Mouse (Mus musculus) adrenal gland, postnatal 4 days (tissue): Measurements from ENCODE around the gene Arl2. TPM values are rescaled to one million over a fixed set of nuclear protein-coding genes. Genes with fewer than 3 reads are reported as not detected.
"Not testable (repeated sequence)": the region's sequence is repeated elsewhere in the genome, so short reads cannot be mapped to it uniquely, and the experiment has no call there.

Experiments
- DNase-seq, 2 experiments: peaks; one replicate each; pipeline ENCODE4 v3.0.0; 2021 to 2022; ENCODE audit warnings: low spot score in 2 of 2, mixed read lengths in 2 of 2
- long read RNA-seq, 2 experiments: library from polyadenylated mRNA; stranded (forward); transcript quantifications; one replicate each; pipeline ENCODE4 v2.0.0; 2021
- total RNA-seq, 2 experiments: library from RNA; stranded (reverse); gene quantifications; 2 replicates each; pipeline ENCODE4 v1.2.3; 2021

Gene Arl2
- total RNA-seq = 10 to 100 TPM; 64.2 to 65.1 TPM
- long read RNA-seq, experiment 1, transcript Arl2-201 (5 exons, 1,286 nt) = major isoform, 73 of 84 reads
- long read RNA-seq, experiment 1, partial matches to known transcripts = 7 of 84 reads
- long read RNA-seq, experiment 1, other reads (novel, unspliced or antisense) = 3 of 84 reads
- long read RNA-seq, experiment 2, transcript Arl2-201 (5 exons, 1,286 nt) = major isoform, 89 of 102 reads
- long read RNA-seq, experiment 2, partial matches to known transcripts = 10 of 102 reads
- long read RNA-seq, experiment 2, other reads (novel, unspliced or antisense) = 1 of 102 reads

DNA sequence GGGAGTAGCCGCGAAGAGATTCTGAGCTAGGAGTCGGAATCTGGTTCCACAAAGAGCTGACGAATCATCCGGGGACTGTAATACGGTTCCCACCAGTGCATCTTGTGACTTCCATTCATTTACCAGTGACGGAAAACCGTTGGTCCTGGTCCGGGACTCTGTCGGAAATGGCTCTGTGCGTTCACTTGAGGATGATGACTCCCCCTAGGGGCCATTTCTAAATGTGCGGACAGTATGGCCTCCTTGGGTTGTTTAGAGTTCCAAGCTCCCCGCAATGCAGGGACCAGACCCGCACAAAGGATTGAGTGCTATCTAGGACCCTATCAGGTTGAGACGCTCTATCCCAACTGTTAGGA, at the start of gene Arl2:
TSS of gene Arl2 (minus strand) at position 155 of the 356 bp plus-strand sequence.
- DNase-seq = peak; percentile 52 to 59

DNA sequence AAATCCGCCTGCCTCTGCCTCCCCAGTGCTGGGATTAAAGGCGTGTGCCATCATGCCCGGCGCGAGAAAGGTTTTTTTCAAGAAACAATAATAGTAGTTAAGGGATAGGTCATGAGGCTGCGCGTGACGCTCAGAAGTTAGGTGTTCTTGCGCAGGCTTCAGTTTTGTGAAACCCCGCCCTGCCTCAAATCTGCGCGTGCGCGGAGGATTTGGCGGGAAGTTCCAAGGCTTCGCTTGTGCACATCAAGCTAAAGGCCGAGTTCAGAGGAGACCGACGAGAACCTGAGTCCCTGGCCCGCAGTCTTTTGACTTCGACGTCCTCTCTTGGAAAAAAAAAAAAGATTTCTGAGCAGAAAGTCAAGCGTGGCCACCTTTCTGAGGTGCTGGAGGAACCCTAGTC, 42.8 kb upstream of the Arl2 start, which contains the start of gene Majin:
TSS of gene Majin (plus strand) at position 258 of the 400 bp plus-strand sequence.
- DNase-seq = no peak

DNA sequence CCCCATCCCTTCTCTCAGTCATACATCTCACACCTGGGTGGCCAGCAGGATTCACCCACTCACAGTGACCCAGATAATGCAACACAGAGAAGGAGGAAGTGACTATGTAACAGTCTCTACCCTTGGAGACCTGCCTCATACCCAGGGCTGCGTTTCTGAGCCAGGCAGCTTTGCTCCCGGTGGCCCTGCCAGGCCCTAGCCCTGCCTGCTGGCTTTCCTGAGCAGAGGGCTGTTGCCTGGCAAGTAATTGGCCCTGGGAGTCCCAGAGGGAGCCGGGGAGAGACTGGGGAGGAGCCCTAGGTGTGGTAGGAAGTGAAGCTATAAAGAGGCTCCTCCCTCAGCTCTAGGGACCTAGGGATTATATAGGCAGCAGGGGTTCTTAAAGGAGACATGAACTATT, 41.2 kb upstream of the Arl2 start:
- DNase-seq = no peak

DNA sequence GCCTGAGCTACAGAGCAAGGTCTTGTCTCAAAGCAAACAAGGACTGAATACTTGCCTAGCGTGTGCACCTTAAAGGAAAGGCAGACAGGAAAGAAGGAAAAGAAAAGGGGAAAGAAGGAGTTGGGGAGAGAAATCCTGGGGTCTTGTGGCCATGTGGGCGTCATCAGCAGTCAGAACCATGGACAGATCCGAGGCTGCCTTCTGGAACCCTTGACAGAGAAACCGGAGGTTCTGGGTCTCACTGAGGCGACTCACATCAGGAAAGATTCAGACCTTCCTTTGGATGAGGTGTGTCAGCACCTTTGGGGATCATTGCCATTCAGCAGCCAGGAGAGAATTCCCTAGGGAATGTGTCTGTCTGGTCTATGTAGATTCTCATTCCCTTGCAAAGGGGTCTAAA, 40.3 kb upstream of the Arl2 start:
- no peak for DNase-seq

DNA sequence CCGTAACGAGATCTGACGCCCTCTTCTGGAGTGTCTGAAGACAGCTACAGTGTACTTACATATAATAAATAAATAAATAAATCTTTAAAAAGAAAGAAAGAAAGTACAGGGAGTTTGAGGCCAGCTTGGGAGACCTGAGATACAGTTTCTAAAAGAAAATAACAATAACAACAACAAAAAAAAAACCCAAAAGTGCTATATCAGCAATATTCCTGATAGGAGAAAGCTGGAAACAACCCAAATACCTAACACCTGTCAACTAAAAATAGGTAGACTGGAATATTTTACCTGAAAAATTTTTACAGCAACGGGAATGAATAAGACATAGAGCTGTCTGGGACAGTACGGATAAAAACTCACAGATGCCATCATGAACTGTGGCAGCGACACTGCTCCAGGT, 37.4 kb upstream of the Arl2 start:
- DNase-seq = no peak

DNA sequence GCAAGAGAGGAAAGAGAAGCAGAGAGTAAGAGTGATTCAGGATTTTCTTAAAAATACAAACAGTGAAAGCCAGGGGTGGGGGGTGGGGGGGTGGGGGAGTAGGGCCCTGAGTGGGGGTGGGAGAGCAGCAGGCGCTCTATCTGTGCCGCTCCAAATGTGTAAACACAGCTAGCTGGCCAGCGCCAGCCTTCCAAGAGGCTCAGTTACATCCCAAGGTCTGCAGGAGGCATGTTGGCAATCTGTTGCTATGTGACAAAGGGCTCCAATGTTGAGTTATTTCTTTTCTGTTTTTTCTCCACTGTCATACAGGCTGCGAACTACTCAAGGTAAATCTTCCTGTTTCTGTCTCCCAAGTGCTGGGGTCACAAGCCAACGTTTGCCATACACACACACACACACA, 33.4 kb upstream of the Arl2 start:
- no peak for DNase-seq

DNA sequence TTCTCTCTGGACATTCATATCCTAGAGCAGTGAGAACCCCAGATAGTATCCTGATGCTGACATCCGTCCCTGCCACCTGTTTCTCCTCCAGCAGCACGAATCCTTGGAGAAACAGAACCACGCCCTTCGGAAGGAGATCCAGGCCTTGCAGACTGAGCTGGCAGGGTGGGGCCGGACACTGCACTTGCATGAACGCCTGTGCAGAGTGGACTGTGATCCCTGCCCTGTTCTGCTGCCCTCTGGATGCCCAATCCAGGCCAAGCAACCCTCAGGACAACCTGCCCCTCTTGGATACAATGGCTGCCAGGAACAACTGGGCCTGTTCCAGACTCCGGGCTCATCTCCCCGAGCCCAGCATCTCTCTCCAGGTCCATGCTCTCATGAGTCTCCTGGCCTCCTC, 29.9 kb upstream of the Arl2 start:
- no peak for DNase-seq

DNA sequence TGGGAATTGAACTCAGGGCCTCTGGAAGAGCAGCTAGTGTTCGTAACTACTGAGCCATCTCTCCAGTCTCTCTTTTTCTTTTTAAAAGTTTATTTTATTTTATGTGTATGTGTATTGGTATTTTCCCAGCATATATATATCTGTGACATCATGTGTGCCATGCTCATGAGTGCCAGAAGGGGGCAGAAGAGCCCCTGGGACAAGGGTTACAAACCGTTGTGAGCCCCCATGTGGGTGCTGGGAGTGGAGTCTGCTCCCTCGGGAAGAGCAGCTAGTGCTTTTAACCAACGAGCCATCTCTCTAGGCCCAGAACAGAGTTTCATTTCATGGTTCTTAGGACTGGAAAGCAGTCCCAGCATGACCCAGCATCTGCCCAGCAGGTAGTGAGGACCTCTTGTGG, 25.4 kb upstream of the Arl2 start:
- DNase-seq = no peak

DNA sequence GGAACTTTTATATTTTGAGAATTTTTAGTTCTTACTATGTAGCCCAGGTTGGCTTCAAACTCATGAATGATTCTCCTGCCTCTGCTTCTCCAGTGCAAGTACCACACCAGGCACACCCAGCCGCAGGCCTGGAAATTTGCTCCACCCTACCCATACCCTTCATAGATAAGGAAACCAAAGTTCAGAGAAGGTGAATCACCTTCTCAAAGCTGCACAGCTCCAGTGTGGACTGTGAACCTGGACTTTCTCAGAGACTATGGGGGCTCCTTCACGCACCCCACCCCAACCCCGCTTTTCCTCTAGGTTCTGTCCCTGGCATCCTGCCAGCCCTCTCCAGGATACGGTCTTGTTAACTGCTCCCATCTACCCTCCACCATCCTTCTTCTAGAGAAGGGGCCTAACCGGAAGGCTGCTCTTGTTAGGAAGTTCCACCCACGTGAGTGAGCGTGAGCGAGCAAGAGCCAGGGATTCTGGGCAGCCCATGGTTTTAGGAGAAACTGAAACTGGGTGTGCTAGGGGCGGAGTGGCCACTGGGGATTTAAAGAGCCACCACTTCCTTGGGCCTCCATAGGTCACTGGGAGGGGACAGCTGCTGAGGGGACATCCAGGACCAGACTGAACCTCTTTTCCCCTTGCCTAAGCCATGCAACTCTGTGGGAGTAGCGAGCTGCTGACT, 22.7 kb upstream of the Arl2 start:
- no peak for DNase-seq

DNA sequence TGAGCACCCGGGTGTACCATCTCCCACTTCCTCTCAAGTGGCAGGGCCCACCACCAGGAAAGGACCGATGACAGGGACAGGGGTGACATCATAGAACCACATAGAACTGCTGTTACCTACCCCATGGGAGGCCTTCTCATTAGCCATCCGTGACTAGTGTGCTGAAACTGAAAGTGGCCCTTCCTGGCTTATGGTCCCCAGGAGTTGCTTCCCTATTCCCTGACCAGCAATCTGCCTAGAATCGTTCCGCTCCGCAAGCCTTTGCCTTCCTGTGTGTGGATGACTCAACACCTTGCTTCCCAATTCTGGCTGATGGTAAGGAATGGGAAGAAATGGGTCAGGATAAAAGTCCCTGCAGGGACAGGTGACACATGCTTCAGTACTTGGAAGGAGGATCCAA, 15.9 kb upstream of the Arl2 start:
- no peak for DNase-seq

DNA sequence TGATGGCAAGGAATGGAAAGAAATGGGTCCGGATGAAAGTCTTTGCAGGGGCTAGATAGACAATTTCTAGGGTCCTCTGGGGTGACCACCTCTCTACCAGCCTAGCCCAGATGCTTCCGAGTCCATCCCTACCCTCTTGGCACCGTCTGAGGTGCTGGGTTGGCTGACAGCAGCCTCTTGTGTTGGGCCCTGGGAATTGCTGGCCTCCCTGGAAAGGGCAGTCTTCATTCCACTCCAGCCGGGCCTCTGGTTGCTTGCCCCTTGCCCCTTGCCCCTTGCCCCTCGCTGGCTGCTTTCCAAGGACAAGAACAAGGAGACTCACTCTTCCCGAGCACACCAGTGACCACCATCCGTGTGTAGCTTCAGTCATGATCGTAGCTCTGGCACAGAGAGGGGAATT, 15.0 kb upstream of the Arl2 start:
- no peak for DNase-seq

DNA sequence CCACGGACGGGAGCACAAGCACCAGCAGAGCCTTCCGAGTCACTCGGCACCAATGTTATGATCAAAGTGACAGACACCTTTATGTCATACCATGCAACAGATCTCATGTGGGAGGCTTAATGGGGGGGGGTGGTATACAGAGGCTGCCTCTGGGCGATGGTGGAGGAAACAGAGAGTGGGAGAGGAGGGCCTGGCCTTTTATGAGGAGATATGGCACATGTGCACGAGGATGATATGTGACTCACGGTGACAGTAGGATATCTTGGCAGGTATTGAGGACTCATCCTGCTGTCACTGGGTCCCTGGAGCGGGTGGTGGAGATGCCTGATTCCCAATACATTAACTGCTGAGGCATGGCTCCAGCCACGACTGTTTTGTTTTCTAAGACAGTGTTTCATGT, 13.8 kb upstream of the Arl2 start:
- no peak for DNase-seq

DNA sequence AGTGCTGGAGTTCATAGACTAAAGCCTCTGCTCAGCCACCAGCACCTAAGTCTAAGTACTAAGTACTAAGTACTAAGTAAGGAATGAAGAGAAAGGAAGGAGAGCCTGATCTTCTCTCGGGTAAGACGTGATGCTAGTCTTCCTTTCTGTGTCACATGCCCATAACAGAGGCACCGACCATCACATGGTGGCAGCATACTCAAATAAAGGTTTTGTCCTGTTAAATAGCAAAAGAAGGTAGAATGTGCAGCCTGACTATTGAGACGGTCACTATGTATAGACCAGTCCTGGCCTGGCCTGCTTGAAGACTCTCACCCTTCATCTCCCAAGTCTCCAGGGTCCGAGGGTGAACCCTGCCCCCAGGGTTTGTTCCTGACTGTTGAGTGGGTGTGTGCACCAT, 3.5 kb upstream of the Arl2 start:
- no peak for DNase-seq

DNA sequence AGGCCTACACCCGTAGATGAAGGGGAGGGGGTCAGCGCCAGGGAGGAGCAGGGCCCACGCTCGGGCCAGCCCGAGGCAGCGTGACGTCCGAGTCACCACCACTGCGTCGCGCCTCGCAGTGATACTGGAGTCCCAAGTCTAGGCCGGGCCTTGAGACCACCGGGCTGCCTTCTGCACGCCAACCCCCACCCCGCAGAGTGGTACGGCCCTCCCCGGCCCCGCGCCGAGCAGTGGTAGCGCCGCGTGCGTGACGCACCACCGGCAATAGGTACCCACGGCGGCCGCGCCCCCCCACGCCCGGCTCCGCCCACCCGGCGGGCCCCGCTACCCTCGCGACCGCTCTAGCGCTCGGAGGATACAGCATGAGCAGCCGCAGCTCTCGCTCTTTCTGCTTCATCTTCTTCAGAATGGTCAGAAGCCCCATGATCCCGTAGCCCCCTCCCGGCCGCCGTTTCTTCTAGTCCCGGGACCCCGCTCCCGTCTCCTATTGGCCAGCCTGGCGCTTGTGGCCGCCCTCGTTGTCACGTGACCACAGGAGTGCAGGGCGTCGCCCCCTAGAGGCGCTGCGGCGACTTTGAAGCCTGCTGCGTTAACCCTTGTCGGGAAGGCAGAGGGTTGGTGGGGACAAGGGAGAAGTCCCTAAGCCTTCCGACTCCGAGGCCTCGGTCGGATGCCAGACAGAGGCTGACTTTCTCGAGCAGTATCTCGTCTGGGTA, 512 bp downstream of the Arl2 start, which contains the start of gene Batf2:
TSS of gene Batf2 (plus strand) at position 306 of the 716 bp plus-strand sequence.
- peak; percentile 74 to 87 for DNase-seq

DNA sequence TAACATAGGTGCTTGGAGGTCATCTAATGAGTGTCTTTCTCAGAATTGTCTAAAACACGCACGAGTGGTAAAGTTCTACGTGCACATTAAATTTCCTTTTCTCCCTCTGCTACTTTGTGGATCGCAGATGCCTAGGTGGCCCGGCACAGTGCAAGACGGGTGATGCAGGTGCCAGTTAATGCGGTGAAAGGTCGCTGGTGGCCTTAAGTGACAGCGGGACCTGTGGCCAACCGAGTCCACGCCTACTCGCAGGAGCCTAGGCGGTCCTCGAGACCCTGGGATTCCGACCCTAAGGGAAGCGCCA, 1.0 kb downstream of the Arl2 start:
- DNase-seq = peak in 1 of 2 experiments; percentile 28

DNA sequence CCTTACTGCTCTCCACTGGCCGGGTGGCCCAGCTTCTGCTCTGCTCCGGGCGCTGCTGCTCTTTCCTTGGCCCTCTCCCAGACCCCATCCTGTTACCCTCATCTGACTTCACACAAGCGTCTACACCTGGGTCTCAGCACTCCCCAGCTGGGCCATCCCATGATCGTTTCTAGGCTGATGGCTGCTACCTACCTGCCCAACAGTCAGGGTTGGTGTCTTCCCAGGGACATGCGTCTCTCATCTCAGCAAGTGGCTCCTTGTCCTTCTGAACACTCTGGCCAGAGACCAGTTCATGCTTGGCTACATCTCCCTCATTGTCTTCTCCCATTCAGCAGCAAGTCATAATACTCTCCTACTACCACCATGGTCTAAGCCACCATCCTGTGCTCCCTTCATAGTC, 1.6 kb downstream of the Arl2 start:
- no peak for DNase-seq

DNA sequence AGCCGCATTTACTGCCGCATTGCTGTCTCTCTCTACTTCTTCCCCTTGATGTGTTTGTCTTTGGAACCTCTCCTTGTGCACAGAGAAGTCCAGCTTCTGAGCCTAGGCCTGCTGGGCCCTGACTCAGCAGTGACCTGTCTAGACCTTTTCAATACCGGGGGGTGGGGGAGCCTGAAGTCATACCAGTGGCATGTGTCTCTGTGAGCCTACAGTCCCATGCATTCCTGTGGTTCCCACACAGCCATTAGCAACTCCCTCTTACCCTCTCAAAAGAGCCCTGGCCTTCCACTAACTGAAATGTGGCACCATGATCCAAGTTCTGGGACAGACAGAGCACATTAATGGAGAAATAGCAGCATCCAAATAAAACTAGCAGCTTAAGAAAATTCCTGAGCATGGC, 5.0 kb downstream of the Arl2 start:
- DNase-seq = no peak

DNA sequence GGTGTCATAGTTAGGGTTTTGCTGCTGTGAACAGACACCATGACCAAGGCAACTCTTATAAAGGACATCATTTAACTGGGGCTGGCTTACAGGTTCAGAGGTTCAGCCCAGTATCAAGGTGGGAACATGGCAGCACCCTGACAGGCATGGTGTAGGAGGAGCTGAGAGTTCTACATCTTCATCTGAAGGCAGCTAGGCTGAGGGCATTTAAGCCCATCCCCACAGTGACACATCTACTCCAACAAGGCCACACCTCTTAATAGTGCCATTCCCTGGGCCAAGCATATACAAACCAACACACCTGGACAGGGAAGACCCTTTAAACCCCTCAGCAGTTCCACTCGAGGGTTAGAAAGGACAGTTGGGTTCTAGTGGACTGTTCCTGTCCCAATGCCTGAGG, 8.2 kb downstream of the Arl2 start:
- not testable (repeated sequence) for DNase-seq

DNA sequence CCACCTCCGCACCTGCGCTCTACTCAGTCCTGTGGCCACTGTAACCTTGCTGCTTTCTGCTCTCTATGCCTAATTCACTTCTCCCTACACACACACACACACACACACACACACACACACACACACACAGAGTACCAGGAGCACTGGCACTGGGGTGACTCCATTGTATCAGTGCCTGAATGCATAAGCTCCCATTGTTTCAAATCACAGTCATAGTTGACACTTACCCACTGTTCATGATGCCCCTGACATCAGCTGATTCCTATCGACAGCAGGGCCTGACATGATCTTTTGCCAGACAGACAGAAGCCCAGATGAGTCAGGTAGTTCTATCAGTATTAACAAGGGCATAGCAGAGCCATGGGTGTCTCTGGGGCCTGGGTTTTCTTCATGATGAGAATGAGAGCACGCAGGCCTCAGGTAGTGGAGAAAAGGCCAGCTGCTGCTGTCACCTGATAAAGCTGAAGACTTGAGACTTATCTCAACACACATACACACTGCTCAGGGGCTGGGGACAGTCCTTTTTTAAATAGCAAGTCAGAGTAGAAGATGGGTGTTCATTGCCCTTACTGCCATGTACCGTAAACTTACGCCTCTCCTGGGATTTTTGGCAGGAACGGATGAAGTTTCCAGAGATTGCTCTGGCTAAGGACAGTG, 9.0 kb downstream of the Arl2 start:
- no peak for DNase-seq

DNA sequence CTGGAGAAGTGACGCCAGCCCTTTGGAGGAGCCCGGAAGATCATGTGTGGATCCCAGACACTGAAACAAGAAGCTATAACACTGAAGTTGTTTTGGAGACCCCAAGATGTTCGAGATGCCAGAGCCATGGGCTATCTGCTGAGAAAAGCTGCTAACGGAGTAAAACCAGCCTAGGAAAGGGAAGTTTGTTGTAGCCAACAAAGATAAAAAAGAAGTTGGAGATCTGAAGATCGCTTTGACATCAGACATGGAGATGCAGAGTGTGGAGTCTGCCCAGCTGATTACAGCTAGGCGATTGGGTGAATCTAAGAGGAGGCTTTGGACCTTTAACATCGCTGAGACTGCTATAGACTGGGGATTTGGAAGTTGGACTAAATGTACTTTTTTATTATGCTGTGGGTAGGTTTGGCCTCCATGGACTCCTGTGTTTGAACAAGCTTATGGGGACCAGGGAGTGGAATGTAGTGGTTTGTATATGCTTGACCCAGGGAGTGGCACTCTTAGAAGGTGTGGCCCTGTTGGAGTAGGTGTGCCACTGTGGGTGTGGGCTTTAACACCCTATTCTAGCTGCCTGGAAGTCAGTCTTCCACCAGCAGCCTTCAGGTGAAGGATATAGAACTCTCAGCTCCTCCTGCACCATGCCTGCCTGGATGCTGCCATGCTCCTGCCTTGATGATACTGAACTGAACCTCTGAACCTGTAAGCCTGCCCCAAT, 10.8 kb downstream of the Arl2 start:
- DNase-seq = not testable (repeated sequence)

DNA sequence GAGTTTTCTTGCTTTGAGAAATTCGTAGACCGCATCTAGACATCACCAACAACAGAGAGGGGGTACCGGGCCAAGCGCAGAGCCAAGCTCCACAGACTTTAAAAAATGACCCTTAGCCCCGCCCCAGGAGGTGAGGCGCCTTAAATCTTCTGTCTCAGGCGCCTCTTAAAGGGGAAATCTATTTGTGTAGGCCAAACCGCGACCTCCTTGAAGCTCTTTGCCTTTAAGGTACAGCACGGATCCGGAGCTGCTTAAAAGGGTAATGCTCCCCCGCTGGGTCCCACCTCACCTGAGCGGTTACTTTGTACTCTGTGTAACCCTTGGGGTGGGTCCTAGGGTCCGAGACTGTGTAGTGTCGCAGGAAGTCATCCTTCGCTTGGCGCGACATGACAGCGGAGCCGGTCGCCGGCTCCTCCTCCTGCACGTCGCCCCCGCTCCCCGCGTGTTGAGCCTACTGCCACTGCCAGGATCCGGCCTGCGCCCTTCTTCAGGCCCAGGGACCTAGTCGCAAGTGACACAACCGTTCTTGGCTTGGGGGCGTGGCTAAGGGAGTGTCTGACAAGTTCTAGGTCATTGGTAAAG, 13.5 kb downstream of the Arl2 start, which contains the start of gene Snx15:
TSS of gene Snx15 (minus strand) at position 545 of the 582 bp plus-strand sequence.
- peak; percentile 70 to 92 for DNase-seq
